Mouse (Mus musculus) urinary bladder, postnatal 4 days (tissue): ENCODE measurements around the gene Glrx.
A peak's percentile ranks its signal among the peaks of the same experiment; 100 is the strongest.
"Not testable (repeated sequence)": the region's sequence is repeated elsewhere in the genome, so short reads cannot be mapped to it uniquely, and the experiment has no call there.

ENCODE experiments used
- DNase-seq, 2 experiments: peaks; one replicate each; pipeline ENCODE4 v3.0.0; 2021 to 2022; ENCODE audit warnings: low spot score in 2 of 2

The Glrx gene

DNA sequence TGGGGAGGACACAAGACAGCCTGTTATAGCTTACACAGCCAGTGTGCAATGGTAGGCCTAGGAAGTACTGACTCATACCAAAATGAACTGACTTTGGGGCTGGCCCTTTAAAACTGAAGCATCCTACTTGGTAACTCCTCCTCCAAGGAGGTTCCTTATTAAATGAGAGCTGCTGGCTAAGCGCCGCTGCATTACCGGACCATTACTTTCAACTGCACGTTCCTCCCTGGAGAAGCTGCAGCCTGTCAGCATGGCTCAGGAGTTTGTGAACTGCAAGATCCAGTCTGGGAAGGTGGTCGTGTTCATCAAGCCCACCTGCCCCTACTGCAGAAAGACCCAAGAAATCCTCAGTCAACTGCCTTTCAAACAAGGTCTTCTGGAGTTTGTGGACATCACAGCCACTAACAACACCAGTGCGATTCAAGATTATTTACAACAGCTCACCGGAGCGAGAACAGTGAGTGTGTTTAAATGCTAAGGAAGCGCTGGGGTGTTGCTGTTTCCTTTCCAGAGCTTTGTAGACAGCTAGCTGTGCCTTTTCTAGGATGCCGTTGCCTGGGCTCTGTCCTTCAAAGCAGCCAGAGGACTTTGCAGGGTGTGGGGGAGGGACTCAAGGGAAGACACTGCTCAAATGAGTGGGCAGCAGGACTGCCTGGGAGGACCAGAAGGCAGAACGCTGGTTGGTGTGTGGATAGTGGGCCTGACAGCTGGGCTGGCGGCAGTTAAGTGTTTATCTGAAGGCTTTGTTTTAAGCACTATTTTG lies at the start of gene Glrx:
Gene Glrx (plus strand): TSS at position 150 of the 763 bp plus-strand sequence.
- DNase-seq: peak; percentile 51 to 66

DNA sequence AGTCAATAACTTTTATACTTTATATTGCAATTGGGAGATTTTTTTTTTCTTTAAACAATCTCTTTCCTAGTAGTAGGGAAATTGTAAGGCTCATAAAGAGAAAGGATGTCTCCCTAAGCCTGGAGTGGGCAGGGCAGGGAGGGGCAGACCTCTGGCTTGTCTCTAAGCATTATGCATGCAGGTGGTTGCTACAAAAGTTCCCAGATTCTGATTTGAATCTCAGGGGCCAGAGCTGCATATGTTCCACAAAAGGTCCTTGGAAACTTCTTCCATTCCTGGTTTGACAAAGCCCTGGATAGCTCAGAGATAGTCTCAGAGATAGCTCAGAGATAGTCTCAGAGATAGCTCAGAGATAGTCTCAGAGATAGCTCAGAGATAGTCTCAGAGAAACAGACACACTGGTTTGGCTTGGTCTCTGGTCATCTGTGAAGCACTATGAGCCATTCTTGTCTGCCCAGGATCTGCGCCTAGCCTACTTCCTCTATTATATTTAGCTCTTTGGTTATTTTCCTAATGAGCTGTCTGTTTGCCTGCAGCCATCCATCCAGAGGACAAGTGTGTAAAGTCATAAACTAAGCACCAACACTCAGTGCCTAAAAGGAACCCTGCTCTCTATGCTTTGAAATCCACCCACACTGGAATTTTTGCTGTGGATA lies 49.0 kb upstream of the Glrx start:
- DNase-seq: no peak

DNA sequence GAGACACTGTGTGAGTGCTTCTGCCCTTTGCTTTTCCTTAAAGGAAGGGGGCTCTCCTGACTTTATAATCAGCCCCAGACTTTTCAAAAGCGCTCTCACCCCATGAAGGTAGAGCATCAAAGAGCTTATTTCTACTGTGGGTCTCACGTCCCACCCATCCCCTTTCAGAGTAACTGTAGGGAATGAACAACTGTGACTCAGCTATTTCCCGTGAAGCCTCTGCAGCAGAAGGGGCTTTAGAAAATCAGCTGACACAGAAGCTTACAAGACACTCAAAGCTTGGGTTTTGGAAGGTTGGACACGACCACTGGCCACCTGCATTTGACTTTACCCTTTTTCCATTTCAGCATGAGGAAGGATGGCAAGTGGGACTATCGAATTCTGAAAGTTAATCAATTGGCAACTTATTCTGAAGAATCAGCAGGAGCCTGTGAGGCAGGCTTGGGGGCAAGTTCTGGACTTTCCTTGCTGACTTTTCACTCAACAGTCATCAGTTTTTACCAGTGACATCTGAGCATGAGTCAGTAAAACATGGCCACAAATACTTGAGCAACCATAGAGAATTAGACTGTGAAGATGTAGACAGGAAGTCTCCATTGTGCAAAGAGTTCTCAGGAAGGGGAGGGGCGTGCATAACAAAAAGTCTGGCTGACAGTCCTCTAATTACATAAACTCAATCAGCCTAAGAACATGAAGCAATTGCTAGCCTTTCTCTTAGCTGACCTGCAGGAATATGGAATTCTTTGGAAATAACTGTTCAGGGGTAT lies 45.6 kb upstream of the Glrx start:
- DNase-seq: no peak

DNA sequence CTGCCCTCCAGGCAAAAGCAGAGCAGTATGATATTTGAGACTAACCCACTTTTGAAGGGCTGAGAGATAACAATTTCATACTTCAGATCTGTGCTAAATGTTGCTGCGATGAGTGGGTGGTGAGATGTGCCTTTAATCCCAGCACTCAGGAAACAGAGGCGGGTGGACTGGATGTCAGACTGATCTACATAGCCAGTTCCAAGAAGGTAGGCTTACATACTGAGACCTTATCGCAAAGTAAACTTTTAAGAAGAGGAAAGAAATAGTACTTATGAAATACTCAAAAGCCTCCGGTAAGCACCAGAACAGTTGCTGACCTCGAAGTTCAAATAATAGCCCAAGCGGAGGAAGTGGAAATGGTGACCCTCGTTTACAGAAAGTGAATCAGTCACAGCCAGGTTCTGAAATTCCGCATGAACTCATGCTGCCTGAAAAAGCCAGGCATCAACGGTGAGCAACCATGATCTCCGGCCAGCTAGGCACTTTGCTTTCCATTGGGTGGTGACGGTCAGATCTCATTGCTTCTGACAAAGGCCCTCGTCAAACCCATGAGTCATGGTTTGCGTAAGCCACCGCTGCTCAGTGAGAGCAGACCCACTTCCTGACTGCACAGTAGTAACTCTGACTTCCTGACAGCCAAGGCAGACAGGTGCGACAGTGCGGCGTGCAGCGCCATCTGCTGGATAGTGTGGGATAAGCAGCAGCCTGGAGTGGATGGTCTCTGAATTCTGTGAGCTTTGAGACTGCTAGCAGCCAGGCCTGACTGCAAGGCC lies 42.1 kb upstream of the Glrx start:
- DNase-seq: peak; percentile 86 to 91

DNA sequence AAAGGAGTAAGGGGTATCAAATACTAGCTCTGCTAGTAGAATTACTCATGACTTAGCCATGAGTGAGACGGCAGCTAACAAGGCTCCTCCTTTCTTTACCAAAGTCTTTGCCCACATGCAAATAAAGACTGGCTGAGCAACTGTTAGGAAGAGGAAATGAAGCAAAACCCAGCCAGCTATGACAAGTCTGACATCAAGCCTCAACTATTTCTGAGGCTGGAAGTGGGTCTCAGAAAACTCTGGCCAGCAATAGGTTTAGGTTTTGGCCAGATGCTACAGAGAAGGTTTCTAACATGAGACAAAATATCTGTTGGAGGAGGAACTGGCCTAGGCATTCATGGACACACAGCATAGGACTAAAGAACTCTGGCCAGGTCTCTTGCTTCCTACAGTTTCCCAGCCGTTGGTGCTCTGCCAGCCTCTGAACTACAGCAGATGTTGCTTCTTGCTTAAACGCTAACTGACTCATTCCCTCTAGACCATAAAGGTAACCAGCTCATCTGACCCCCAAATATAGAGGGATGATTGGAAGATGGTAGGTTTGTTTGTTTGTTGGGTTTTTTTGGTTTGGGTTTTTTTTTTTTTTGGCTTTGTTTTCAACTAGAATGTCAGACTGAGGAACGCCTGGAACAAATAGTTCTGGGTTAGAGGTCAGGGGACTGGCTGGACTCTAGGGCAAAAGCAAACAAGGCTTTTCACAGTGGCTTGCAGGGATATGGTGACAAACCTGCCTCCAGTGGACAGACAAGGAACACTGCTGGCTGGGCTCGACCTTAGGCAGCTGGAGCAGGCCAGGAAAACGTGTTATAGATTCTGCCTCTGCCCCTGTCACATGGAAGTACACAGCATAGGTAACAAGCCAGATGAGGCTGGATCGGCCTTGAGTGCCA lies 41.0 kb upstream of the Glrx start:
- DNase-seq: no peak

DNA sequence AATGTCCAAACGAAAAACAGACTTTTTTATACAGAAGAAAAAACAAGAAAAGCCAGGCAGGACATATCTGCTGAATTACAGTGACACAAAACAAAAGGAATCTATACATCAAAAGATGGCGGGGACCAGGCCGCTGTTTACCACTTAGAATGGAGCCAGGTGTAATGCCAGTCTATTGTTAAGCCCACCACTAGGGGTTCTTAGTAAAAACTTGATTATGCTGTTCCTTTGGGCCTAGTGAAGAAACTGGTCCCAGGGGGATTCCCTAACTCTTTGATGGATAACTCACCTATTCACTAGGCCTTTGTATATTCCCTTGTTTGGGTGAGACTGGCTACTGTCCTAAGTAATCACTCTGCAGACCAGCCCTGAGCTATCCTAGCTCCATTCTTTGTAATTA lies 40.2 kb upstream of the Glrx start:
- no peak for DNase-seq

DNA sequence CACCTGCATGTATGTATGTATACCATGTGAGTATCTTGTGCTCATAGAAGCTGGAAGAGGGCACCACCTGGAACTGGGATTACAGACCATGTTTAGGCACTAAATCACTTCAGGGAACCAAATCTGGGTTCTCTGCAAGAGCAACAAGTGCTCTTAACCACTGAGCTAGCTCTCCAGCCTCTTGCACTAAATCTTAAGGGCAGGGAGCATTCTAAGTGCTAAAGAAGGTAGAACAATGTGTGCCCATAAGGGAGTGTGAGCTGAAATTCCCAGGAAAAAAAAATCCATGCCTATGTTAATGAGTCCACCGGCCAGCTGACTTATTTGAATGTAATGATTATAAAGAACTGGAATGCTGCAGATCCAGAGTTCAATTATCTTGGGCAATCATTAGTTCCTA lies 31.7 kb upstream of the Glrx start:
- no peak for DNase-seq

DNA sequence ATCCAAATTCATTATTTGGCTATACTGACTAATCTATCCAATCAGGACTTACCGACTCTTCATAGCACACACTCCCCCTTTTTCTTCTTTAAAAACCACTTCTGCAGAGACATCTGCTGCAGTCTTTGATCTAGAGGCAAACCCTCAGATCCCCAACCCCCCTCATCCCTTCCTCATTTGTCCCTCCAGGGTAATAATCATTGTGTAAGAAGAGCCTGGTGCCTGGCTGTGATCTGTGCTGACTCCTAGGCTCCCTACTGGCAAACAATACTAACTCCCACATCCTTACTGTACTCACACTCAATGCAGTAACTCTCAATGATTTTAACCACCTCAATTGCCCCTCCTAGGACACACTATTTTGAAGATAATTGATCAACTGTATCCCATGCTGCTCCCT lies 29.7 kb upstream of the Glrx start:
- DNase-seq: no peak

DNA sequence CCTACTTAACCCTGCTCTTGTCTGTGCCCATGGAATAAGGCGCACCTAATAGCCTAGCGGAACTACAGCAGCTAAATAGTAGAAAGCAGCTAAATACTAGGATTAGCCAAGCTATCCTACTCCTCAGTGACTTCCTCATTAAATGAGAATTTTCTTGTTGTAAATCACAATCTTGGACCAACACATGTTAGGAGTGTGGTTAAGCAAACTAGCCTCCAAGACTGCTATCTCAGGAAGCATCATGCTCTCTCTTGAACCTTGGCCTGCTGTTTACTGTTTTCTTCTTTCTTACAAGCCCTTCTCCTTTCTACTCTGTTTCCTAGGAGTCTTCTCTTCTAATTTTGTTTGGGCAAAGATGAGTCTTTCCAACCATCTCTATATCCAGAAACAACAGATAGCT lies 22.5 kb upstream of the Glrx start:
- DNase-seq: no peak

DNA sequence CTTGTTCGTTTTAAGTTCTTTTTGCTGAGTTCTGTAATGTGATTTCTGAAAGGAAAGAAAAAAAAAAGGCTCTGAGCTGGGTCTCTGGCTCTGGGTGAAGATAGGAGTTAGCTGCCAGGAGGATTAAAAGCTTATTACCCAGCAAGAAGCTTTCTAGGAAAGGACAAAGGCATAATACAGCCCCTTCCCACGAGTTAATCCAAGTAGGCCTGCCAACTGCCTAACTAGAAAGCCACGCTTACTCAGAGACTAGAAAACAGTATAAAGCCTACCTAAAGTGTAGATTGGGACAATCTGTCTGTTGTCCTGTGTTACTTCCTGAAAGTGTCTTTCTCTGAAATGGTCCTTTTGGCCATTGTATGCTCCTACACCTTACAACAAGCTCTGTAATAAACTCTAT lies 21.2 kb upstream of the Glrx start:
- DNase-seq: no peak

DNA sequence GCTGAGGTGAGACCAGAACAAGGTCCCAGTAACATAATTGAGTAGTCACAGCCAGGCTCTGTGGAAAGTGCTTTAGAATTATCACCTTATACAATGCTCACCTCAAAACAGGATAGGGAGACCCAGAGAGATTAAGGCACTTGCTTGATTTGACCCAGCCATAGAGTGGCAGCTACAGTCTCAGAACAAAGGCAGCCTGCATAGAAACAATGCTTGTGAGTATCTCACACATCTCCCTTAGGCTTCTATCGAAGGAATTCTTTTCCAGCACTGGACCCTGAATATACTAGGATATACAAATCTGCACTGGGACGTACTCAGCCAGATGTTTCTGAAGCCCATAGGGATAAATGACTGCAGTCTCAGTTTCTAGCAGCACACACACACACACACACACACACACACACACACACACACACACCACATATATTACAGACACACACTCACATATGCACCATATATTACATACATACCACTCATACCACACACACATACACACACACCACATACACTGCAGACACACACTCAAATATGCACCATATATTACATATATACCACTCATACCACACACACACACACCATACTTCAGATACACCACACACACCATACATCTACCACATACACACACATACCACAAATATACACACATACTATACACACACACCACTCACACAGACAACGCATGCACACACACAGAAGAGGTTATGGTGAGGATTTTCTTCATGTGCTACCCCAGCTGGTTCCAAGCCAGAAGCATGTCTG lies 20.5 kb upstream of the Glrx start:
- DNase-seq: no peak

DNA sequence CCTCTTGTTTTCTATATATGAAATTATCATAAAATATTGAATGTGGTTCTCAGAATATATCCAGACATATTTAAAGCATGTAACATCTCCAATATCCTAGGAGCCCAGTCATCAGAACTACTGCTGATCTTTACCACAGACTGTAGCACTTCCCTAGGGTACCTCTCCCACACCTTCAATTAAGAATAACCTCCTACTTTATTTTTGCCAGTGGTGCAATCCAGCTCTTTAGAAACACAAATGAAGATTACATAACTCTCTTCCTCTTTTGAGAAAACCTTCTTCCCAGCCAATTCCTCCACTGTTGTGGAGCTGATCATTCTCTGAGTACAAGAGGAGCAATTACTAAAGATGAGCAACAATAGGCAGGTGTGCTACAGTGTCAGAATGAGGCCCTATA lies 19.8 kb upstream of the Glrx start:
- DNase-seq: no peak

DNA sequence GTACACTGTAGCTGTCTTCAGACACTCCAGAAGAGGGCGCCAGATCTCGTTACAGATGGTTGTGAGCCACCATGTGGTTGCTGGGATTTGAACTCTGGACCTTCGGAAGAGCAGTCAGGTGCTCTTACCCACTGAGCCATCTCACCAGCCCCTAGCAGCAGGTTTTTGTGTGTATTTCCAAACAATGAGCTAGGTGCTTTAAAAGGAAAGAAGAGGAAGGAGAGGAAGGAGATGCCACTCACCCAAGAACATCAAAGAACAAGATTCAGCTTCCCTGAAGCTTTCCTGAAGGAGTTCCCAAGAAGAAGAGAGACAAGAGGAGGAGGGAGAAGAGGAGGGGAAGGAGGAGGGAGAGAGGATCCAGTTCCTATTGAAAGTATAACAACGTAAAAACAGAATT lies 17.3 kb upstream of the Glrx start:
- not testable (repeated sequence) for DNase-seq

DNA sequence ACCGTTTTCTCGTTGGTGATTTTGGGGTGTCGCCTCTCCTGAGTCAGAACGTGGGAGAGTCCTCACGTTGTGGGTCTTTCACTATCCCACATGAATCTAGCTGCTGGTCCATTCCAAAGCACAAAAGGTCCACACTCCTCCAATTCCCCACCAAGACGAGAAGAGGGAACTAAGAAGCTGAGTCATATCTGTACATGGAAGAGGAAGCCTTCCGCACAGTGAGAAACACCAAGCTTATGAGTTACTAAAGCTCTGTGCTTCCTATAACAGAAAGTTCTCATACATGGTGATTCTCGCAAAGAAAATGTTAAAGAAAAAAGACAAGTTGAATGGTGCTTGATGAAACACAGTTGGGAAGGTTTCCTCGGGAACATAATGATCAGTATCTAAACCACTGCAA lies 16.5 kb upstream of the Glrx start:
- DNase-seq: no peak

DNA sequence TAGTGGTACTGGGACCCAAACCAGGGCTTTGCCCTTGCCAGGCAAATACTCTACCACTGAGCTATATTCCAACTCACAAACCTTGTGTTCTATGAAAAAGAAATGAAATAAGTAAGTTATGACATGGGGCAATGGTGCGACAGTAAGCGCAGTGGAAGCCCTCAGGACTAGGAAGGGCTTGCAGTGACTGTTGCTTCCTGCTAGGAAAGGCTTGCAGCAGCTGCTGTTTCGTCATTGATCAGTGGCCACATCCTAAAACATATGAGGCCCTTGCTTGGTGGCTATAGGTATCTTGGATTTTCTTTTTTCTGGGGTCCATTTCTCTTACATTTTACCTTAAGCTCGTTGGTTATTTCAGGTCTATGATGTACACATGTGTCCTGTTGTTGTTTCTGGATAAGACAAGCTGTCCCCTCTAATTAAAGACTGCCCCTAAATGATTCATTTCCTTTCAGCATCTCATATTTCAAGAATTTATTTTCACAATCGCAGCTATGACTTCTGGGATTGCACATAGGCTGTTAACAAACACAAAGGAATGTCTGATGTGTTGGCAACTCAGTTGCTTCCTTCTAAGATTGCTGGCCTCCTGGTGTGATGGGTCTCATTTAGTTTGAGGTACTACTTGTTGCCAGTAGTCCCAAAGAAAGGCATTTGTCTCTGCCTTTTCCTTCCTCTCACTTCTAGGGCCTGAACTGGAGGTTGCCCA lies 14.9 kb upstream of the Glrx start:
- no peak for DNase-seq

DNA sequence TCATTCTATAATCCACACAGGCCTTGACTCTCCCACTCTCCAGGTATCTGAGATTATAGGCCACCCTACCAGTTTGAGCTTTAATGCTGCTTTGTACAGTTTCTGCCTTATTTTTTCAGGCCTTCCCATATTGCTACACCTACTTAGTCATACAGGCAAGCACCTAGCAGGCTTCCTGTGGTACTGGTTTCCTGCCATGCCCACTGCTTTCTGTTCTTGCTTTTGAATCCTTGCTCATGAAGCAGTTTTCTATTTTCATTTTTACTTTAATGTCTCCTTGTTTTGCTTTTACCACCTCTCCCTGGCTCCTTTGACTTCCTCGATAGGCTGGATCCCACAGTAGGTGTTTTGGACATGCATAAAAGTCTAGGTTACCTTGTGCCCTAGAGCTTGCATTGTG lies 14.3 kb upstream of the Glrx start:
- DNase-seq: no peak

DNA sequence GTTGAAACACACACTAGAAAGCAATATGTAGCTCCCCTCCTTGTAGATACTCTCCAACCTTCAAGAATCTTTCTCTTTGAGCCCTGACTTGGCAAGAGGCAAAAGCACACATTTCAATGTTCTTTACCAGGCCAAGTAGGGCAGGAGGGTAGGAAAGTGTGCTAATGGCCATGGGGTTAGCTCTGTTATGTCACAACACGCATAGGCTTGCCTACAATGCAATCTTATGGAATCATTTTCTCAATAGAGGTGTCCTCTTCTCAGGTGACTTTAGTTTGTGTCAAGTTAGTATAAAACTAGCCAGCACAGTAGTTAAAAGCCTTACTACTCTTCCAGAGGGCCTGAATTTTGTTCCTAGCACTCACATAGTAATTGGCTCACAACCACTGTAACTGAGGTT lies 9.0 kb upstream of the Glrx start:
- DNase-seq: no peak

DNA sequence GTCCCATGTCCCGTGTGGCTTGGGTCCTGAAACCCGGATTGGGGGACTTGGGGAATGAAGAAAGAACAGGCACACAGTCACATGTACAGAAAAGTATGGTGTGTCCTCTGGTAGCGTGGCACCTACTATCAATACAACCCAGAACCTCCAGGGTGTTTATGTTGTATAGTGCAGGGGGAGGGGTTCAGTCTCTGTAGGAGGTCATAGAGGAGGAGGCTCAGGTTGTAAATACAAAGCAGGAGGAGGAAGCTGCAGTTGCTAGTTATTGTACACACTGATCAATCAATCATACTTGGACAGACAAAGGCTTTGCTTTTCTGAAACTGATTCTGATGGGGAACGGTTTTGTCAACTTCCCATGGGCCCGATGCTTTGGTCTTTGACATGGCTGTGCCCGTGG lies 8.0 kb upstream of the Glrx start:
- no peak for DNase-seq

DNA sequence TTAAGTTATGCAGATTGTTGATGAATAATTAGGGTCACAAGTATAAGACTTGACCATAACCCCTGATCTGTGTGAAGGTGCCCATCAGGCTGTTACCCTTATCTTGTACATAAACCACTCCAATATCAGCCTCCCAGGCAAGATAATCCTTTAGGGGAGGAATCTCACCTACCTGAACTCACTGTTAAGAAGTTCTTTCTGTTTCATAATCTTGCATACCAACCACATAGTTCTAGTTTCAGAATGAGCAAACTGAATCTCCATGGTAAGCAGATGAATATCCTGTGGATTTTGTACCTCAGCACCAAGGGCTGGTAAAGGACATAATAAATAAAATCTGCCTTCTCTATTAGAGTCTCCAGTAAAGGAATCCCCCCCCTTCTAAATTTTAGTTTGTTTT lies 7.0 kb upstream of the Glrx start:
- no peak for DNase-seq

DNA sequence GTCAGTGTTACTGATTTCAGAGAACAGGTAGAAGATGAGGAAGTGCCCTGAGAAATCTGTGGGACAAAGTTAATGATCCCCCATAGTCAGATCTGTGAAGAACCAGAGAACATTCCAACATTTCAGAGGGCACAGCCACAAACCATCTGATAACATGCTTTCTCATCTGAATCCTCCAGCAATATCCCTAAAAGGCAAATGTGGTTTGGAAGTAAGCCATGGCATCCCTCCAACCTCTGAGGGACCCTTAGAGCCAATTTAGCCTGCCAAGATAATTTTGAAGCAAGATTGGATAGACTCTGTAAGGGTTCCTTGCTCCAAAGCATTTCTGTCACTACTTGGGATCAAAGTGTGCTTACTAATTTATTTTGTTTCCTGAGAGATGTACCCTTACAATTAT lies 6.2 kb upstream of the Glrx start:
- DNase-seq: no peak
